Mouse (Mus musculus) kidney, postnatal 4 days (tissue): ENCODE data around the gene Ddr1.

Experiments used
- DNase-seq, 2 experiments: peaks; one replicate each; pipeline ENCODE4 v3.0.0; 2021; ENCODE audit warnings: mixed read lengths in 2 of 2

Ddr1 gene

DNA sequence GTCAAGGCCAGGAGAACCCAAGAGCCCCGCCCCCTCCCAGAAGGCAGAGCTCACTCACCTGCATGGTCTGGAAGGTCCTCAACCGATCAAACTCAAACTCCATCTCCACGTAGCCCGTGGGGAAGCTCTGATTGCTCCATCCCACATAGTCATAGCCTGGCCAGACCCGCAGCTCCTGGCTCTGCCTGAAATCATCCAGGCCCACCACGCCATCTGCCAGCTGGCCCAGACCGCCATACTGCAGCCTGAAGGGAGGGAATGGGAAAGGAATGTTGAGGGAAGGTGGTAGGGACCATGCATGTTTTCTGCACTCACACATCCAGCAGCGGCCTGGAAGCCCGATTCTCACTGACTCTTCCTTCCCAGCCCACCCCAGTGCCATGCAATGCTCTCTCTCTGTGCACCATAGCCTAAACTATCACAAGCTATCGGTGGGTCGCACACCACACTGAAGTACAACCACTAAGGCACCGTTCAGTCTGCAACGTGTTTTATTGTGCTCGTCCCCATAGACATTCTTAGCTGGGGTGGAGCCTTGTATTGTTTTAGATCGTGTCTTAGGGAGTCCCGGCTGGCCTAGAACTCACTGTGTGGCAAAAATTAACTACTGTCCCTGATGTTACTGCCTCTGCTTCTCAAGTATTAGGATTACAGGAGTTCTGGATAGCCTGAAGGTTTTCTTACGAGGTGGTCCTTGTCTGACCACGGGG is 14.3 kb downstream of the Ddr1 start:
- DNase-seq: no peak

DNA sequence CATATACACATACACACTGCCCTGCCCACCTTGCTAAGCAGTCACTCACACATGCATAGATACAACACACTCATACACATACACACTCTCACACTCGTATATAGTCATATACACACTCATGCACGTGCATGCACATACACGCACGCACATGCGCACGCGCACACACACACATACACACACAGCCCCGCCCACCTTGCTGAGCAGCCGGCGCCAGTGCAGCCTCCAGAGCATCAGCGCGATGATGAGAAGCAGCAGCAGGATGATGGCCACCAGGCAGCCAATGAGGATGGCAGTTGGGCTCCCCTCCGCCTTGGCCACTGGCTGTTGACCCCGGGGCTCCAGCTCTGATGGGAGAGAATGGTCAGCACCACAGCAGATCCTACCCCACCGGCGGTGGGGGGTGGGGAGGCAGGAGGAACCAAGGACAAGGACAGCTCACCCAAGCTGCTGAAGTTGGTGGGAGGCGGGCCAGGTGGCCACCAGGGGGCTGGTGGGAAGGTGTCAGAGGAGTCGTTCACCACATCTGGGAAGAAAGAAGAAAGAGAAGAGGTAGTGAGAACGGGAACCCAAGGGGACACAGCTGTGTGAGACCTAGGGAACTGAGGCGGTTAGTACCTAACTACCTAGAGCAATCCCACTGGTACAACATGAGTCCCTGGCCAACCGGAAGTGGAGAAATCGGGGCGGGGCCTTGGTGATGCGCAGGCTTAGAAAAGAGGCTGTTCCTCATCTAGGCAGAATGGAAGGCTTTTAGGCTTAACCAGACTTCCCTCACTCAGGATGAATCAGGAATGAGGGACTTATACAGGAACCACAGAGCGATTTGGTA is 15.9 kb downstream of the Ddr1 start:
- DNase-seq: peak in 1 of 2 experiments; percentile 33

GRCm38 (mm10) chr17:35685061-35685460 is 19.4 kb downstream of the Ddr1 start:
- no peak for DNase-seq

DNA sequence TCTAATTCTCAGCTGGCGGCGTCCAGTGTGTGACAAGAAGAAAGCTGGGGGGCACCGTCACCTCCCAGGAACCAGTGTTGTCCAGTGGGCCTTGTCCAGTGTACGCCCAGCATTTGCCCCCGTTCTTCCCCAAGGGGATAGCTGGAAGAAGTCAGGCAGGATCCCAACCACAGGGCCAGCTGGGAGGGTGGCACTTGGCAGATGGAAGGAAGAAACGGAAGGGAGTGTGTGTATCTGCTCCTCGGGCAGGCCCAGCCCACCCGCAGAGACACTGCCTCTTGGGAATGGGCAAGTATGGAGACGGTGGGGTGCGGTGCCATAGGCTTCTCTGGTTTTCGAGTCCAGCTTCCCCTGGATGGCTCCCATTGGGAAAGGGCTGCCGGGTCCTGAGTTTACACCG is 22.4 kb downstream of the Ddr1 start:
- no peak for DNase-seq

DNA sequence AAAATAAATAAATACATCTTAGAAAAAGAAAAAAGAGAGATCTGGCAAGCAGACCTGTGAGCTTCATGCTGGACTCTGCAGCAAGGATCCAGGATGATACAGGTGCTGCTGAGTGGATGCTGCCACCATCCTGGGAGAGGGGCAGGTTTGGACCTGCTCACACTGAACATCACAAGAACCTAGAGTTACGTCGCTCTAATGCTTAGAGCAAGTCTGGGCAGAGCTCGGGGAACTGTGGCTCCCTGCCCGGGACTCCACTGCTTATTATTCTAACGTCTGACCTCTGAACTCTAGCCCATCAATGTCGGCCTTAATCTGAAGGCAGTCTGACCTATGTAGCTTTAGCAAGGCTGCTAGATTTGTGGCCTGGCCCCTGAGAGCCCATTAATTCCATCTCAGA is 23.8 kb downstream of the Ddr1 start:
- peak in 1 of 2 experiments; percentile 29 for DNase-seq

GRCm38 (mm10) chr17:35673416-35674035 is 30.9 kb downstream of the Ddr1 start, which contains the start of gene Gtf2h4:
TSS of gene Gtf2h4 (minus strand) at chr17:35673739.
- peak; percentile 84 to 90 for DNase-seq

GRCm38 (mm10) chr17:35672527-35672926 is 31.9 kb downstream of the Ddr1 start:
- no peak for DNase-seq

DNA sequence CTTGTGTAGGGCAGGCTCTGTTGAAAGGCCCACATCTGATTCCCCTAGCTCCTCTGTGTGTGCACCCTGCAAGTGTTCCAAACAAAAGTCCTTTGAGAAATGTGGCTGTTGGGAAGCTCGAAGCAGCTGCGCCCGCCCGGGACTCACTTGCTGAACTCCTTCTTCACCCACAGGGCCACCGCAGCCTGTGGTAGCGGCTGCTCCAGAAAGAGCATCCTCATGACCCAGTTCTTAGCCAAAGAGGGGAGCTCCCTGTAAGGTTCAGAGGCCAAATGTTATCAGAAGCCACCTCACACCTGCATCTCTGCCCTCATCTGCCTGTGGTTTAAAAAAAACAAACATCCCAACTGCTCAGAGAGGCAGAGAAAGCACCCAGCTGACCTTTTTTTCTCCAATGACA is 32.6 kb downstream of the Ddr1 start:
- DNase-seq: no peak

- DNase-seq: no peak
Observed at GRCm38 (mm10) chr17:35669731-35670130, 34.7 kb downstream of the Ddr1 start.

GRCm38 (mm10) chr17:35667334-35668065 is 36.9 kb downstream of the Ddr1 start, which contains the start of gene Vars2:
TSS of gene Vars2 (minus strand) at chr17:35667592.
- peak; percentile 98 for DNase-seq

GRCm38 (mm10) chr17:35666851-35667256 is 37.6 kb downstream of the Ddr1 start:
- DNase-seq: peak; percentile 55 to 73

DNA sequence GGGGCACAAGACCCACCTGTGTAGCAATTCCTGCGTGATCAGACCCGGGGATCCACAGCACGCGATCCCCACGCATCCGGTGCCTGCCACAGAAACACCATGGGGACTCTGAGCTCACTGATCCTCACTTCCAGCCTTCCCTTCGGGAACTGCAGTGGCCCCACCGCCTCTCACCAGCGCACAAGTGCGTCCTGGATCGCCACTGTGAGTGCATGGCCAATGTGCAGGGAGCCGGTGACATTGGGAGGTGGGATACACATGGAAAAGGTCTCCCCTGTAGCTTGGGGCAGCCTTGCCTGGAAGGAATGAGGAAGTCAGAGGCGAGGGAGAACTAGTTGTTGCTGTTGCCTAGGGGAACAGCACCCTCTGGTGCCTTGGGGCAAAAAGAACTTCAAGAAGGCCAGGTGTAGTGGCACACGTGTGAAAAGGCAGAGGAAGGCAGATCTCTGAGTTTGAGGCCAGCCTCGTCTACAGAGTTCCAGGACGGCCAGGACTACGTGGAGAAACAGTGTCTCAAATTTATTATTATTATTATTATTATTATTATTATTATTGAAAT is 38.4 kb downstream of the Ddr1 start:
- peak; percentile 53 to 72 for DNase-seq

GRCm38 (mm10) chr17:35653086-35653485 is 51.3 kb downstream of the Ddr1 start:
- no peak for DNase-seq

- DNase-seq: peak in 1 of 2 experiments; percentile 46
Observed at GRCm38 (mm10) chr17:35649429-35649828, 55.0 kb downstream of the Ddr1 start.

- no peak for DNase-seq
Observed at GRCm38 (mm10) chr17:35643609-35644236, 60.7 kb downstream of the Ddr1 start, which contains the start of gene Mucl3. TSS of gene Mucl3 (minus strand) at chr17:35643695.

- no peak for DNase-seq
Observed at GRCm38 (mm10) chr17:35639352-35639751, 65.1 kb downstream of the Ddr1 start.

- DNase-seq: peak; percentile 76 to 84
Observed at GRCm38 (mm10) chr17:35638475-35639190, 65.8 kb downstream of the Ddr1 start.

GRCm38 (mm10) chr17:35636363-35636762 is 68.1 kb downstream of the Ddr1 start:
- peak; percentile 72 to 74 for DNase-seq

DNA sequence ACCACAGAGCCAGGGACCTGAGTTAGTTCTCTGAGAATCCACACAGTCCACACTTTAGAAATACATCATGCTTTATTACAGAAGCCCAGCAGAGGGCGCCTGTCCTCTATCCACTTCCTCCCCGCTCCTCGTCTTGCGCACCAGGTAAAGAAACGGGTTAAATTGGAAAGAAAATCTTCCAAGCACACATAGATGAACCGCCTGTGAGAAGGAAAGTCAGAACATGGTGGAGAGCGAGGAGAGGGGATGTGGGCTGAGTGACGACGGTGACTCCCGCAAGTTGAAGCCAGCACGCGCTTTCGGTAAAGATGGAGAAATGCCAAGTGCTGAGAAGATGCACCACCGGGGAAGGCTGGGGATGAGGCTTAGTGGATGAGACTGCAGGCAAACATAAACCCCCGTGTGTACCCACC is 68.7 kb downstream of the Ddr1 start:
- peak; percentile 79 to 84 for DNase-seq

DNA sequence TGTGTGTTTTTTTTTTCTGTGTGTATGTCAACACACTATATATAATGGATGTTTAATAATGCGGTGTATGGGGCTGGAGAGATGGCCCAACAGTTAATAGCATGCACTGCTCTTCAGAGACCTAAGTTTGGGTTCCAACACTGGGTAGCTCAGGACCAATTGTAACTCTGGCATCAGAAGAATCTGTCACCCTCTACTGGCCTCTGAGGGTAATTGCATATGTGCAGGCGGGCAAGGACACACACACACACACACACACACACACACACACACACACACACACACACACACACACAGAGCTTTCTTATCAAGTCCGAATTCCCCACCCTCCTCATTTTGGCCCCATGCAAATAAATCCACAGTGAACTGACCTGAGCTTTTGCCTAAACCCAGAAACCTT is 69.2 kb downstream of the Ddr1 start:
- peak in 1 of 2 experiments; percentile 35 for DNase-seq

DNA sequence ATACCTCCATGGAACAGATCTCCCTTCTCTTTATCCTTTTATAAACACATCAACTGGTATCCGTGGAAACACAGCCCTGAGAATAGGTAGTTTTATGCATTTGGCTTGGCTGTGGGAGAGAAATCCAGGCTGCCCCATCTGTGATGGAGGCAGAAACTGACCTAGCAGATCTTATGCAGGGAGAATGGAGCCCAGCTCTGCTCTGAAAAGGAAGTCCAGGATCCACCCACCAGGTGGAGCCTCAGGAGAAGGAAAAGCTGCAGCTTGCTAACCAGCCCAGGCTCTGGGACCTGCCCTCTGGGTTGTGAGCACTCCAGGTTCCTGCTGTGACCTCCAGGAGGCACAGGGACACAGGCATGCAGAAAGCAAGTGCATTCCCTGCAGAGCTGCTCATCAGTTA is 70.4 kb downstream of the Ddr1 start:
- peak; percentile 71 to 79 for DNase-seq
